Mouse (Mus musculus): ENCODE measurements around the gene Ovol3. TPM values are rescaled to one million over a fixed set of nuclear protein-coding genes. Genes with fewer than 3 reads are reported as not detected.

The Ovol3 gene
- polyA plus RNA-seq, 1 experiment from 2014 or later, result 0.19 TPM

Other genes with a start within 250 kb of the Ovol3 start
- gene Zfp14, start 184.3 kb downstream of the Ovol3 start, polyA plus RNA-seq (2015; fragmentation: Nextera tagmentation; extraction: Ambion mirVana), result 3.7 and 4.6 TPM in 2 replicates
- 4.5 and 5.1 TPM in 2 replicates for gene Zfp82, start 162.8 kb downstream of the Ovol3 start, polyA plus RNA-seq (2015; fragmentation: Nextera tagmentation; extraction: Ambion mirVana)
- 0.70 and 0.87 TPM in 2 replicates for gene Gm26920, start 145.3 kb downstream of the Ovol3 start, polyA plus RNA-seq (2015; fragmentation: Nextera tagmentation; extraction: Ambion mirVana)
- 6.8 and 8.6 TPM in 2 replicates for gene Zfp566, start 145.2 kb downstream of the Ovol3 start, polyA plus RNA-seq (2015; fragmentation: Nextera tagmentation; extraction: Ambion mirVana)
- gene Zfp260, start 140.9 kb downstream of the Ovol3 start, polyA plus RNA-seq (2015; fragmentation: Nextera tagmentation; extraction: Ambion mirVana), result 96.5 and 108 TPM in 2 replicates
- gene Zfp382, start 113.8 kb downstream of the Ovol3 start, polyA plus RNA-seq (2015; fragmentation: Nextera tagmentation; extraction: Ambion mirVana), result 9.5 TPM in 2 replicates
- 12.2 and 12.6 TPM in 2 replicates for gene Zfp146, start 66.0 kb downstream of the Ovol3 start, polyA plus RNA-seq (2015; fragmentation: Nextera tagmentation; extraction: Ambion mirVana)
- gene Cox7a1, start 51.6 kb downstream of the Ovol3 start, polyA plus RNA-seq (2015; fragmentation: Nextera tagmentation; extraction: Ambion mirVana), result 12.8 and 25.0 TPM in 2 replicates
- 90.0 and 98.5 TPM in 2 replicates for gene Capns1, start 36.9 kb downstream of the Ovol3 start, polyA plus RNA-seq (2015; fragmentation: Nextera tagmentation; extraction: Ambion mirVana)
- 111 and 116 TPM in 2 replicates for gene Polr2i, start 3.8 kb downstream of the Ovol3 start, polyA plus RNA-seq (2015; fragmentation: Nextera tagmentation; extraction: Ambion mirVana)
- 148 and 151 TPM in 2 replicates for gene Tbcb, start 3.5 kb downstream of the Ovol3 start, polyA plus RNA-seq (2015; fragmentation: Nextera tagmentation; extraction: Ambion mirVana)
- gene Thap8, start 44.4 kb upstream of the Ovol3 start, polyA plus RNA-seq (2015; fragmentation: Nextera tagmentation; extraction: Ambion mirVana), result 0.25 and 0.53 TPM in 2 replicates
- gene Wdr62, start 44.7 kb upstream of the Ovol3 start, polyA plus RNA-seq (2015; fragmentation: Nextera tagmentation; extraction: Ambion mirVana), result 7.1 and 7.3 TPM in 2 replicates
- gene Clip3, start 56.0 kb upstream of the Ovol3 start, polyA plus RNA-seq (2015; fragmentation: Nextera tagmentation; extraction: Ambion mirVana), result 21.4 and 22.6 TPM in 2 replicates
- gene Alkbh6, start 73.0 kb upstream of the Ovol3 start, polyA plus RNA-seq (2015; fragmentation: Nextera tagmentation; extraction: Ambion mirVana), result 64.4 and 64.7 TPM in 2 replicates
- 54.0 and 54.3 TPM in 2 replicates for gene Syne4, start 79.1 kb upstream of the Ovol3 start, polyA plus RNA-seq (2015; fragmentation: Nextera tagmentation; extraction: Ambion mirVana)
- 1.2 TPM in 1 of 2 replicates, not detected in the other for gene E130208F15Rik, start 86.0 kb upstream of the Ovol3 start, polyA plus RNA-seq (2015; fragmentation: Nextera tagmentation; extraction: Ambion mirVana)
- 12.1 and 14.6 TPM in 2 replicates for gene Sdhaf1, start 88.2 kb upstream of the Ovol3 start, polyA plus RNA-seq (2015; fragmentation: Nextera tagmentation; extraction: Ambion mirVana)
- 4.0 and 4.6 TPM in 2 replicates for gene Lrfn3, start 127.0 kb upstream of the Ovol3 start, polyA plus RNA-seq (2015; fragmentation: Nextera tagmentation; extraction: Ambion mirVana)
- 71.0 and 75.8 TPM in 2 replicates for gene Tyrobp, start 178.0 kb upstream of the Ovol3 start, polyA plus RNA-seq (2015; fragmentation: Nextera tagmentation; extraction: Ambion mirVana)
- gene Hcst, start 184.1 kb upstream of the Ovol3 start, polyA plus RNA-seq (2015; fragmentation: Nextera tagmentation; extraction: Ambion mirVana), result 1.9 and 2.0 TPM in 2 replicates
- 1.5 and 2.0 TPM in 2 replicates for gene Nfkbid, start 186.0 kb upstream of the Ovol3 start, polyA plus RNA-seq (2015; fragmentation: Nextera tagmentation; extraction: Ambion mirVana)
- 29.2 and 33.0 TPM in 2 replicates for gene Aplp1, start 209.8 kb upstream of the Ovol3 start, polyA plus RNA-seq (2015; fragmentation: Nextera tagmentation; extraction: Ambion mirVana)
- 1.4 and 1.9 TPM in 2 replicates for gene Kirrel2, start 222.0 kb upstream of the Ovol3 start, polyA plus RNA-seq (2015; fragmentation: Nextera tagmentation; extraction: Ambion mirVana)
- gene Nphs1, start 222.6 kb upstream of the Ovol3 start, polyA plus RNA-seq (2015; fragmentation: Nextera tagmentation; extraction: Ambion mirVana), result 3.4 and 4.2 TPM in 2 replicates